ENCODE assay signal across 23 mouse cellular contexts in genomic region chr11:79033021-79033420, GRCm38 (mm10). TPM values are rescaled to one million over a fixed set of nuclear protein-coding genes. Genes with fewer than 3 reads are reported as not detected.
A peak's percentile ranks its signal among the peaks of the same experiment; 100 is the strongest.
DNase-seq lines count a peak whose midpoint lies in the region; ATAC-seq and TF ChIP-seq lines count a peak whose summit lies in the region.
"Had no signal": no experiment of that assay in that cellular context is flagged by ENCODE, and none has a peak within 500 bp of the region (broad histone marks: within the 10 kb centered on the region; RNA-seq: fewer than 3 reads in every experiment).

No protein-coding gene starts in this region.

- peaks cover 12% of the 10 kb centered on the region for H3K4me1 ChIP-seq in heart, embryonic 13.5 days
- H3K4me1 ChIP-seq in megakaryocyte, embryonic 14.5 days = peaks cover 100% of the 10 kb centered on the region
- H3K4me1 ChIP-seq in CH12.LX (ENCODE audit: control insufficient read depth in 1 of 2, insufficient read depth in 2 of 2) = peaks cover 6 to 44% of the 10 kb centered on the region in 2 experiments
- H3K4me1 ChIP-seq: embryonic facial prominence, embryonic 12.5 days had no signal

- DNase-seq in heart, adult 9 months (ENCODE audit: low spot score in 2 of 2) = no peak
- DNase-seq in thymus, postnatal 14 days = peak; percentile 17
- DNase-seq in thymus, postnatal 36 days = no peak
- DNase-seq in CH12.LX (ENCODE audit: extremely low read depth) = no peak
- DNase-seq in ovary, postnatal 14 days (ENCODE audit: low spot score) = no peak
- DNase-seq: adrenal gland, adult 8-10 months; adrenal gland, postnatal 14 days; adrenal gland, postnatal 36 days; cerebellum, adult 11-12 months; cerebellum, adult 2 months; cerebellum, adult 9-10 months; cerebellum, postnatal 10 days; cerebellum, postnatal 25 days had no signal

- dilution Hi-C loops in CH12.LX (cut with MboI; ENCODE audit: extremely low pct_ligation_motif_present, extremely low pct_unique_long_range_greater_than_20kb, low sequenced_read_pairs) = no loop called here

- H3K79me2 ChIP-seq in CH12.LX (replicated peaks; ENCODE audit: control insufficient read depth, extremely low read depth, insufficient read depth, poor library complexity, severe bottlenecking) = no peaks in the 10 kb centered on the region

- no peak for TF ChIP-seq EP300 in CH12.LX (IDR thresholded peaks at IDR 0.05; ENCODE audit: low read length)

- no peak overlapping the region for H3K27ac ChIP-seq in heart, embryonic 13.5 days (replicated peaks)
- H3K27ac ChIP-seq in CH12.LX (ENCODE audit: insufficient read depth, low read depth) = no peak overlapping the region
- H3K27ac ChIP-seq: embryonic facial prominence, embryonic 10.5 days; embryonic facial prominence, embryonic 12.5 days; forebrain, embryonic 13.5 days; forebrain, embryonic 15.5 days had no signal

- no peaks in the 10 kb centered on the region for H3K27me3 ChIP-seq in heart, embryonic 13.5 days (replicated peaks)
- no peaks in the 10 kb centered on the region for H3K27me3 ChIP-seq in megakaryocyte, embryonic 14.5 days (replicated peaks)
- H3K27me3 ChIP-seq in CH12.LX (replicated peaks) = no peaks in the 10 kb centered on the region
- H3K27me3 ChIP-seq: embryonic facial prominence, embryonic 12.5 days; forebrain, embryonic 13.5 days; forebrain, embryonic 15.5 days; Patski had no signal

- TF ChIP-seq CTCF in CH12.LX (conservative IDR thresholded peaks at IDR 0.05 in 1 of 2, IDR thresholded peaks at IDR 0.05 in 1 of 2; ENCODE audit: low read depth in 2 of 2, low read length in 2 of 2) = no peak

- 83% methylated on average over 12 of the region's 12 CpGs for WGBS in heart, embryonic 13.5 days

- in situ Hi-C loops in CH12.LX (cut with MboI; ENCODE audit: low pct_ligation_motif_present, low pct_unique_long_range_greater_than_20kb, low sequenced_read_pairs) = loop anchor here (5.0 kb wide), 2 partner anchors 49 to 179 kb away; no protein-coding TSS in a partner anchor

- H3K4me3 ChIP-seq in heart, embryonic 13.5 days = no peak overlapping the region
- H3K4me3 ChIP-seq in megakaryocyte, embryonic 14.5 days (replicated peaks) = peak overlapping the region; percentile 80
- H3K4me3 ChIP-seq in CH12.LX (replicated peaks in 1 of 3; ENCODE audit: low read depth in 2 of 3, low read length in 2 of 3, poor library complexity in 1 of 3) = no peak overlapping the region
- H3K4me3 ChIP-seq: embryonic facial prominence, embryonic 10.5 days; embryonic facial prominence, embryonic 12.5 days; forebrain, embryonic 13.5 days; forebrain, embryonic 15.5 days had no signal

- H3K36me3 ChIP-seq in heart, embryonic 13.5 days = peaks cover 70% of the 10 kb centered on the region
- peaks cover 100% of the 10 kb centered on the region for H3K36me3 ChIP-seq in megakaryocyte, embryonic 14.5 days (replicated peaks; ENCODE audit: low read length)
- peaks cover 88 to 98% of the 10 kb centered on the region in 2 experiments for H3K36me3 ChIP-seq in CH12.LX (replicated peaks in 1 of 2; ENCODE audit: control insufficient read depth in 1 of 2, insufficient read depth in 1 of 2, low read length in 1 of 2)
- H3K36me3 ChIP-seq: embryonic facial prominence, embryonic 10.5 days had no signal

- H3K9ac ChIP-seq in heart, embryonic 13.5 days = 0 out of 2 replicates have a peak overlapping the region, but pooled peaks have one; percentile 15
- no peak overlapping the region for H3K9ac ChIP-seq in CH12.LX (ENCODE audit: insufficient read depth, low read depth)
- H3K9ac ChIP-seq: embryonic facial prominence, embryonic 12.5 days; forebrain, embryonic 13.5 days; forebrain, embryonic 15.5 days had no signal

- TF ChIP-seq RAD21 in CH12.LX (IDR thresholded peaks at IDR 0.05; ENCODE audit: low read depth, low read length) = no peak

- no peak for ATAC-seq in heart, embryonic 13.5 days (ENCODE audit: extremely low read depth, insufficient number of reproducible peaks, low FRiP score, low TSS enrichment)
- no peak for ATAC-seq in megakaryocyte, adult 5-6 weeks (ENCODE audit: poor library complexity, severe bottlenecking)
- ATAC-seq: activated CD4-positive, CD25-positive, alpha-beta regulatory T cell, adult 4 months; forebrain, embryonic 13.5 days; forebrain, embryonic 15.5 days; Patski had no signal

- no peaks in the 10 kb centered on the region for H3K9me3 ChIP-seq in heart, embryonic 13.5 days
- no peaks in the 10 kb centered on the region for H3K9me3 ChIP-seq in megakaryocyte, embryonic 14.5 days
- H3K9me3 ChIP-seq in CH12.LX (replicated peaks; ENCODE audit: low read length) = no peaks in the 10 kb centered on the region
- H3K9me3 ChIP-seq: embryonic facial prominence, embryonic 10.5 days; embryonic facial prominence, embryonic 12.5 days; forebrain, embryonic 13.5 days; forebrain, embryonic 15.5 days; G1E had no signal

- no peak for TF ChIP-seq POLR2A in CH12.LX (IDR thresholded peaks at IDR 0.05; ENCODE audit: low read depth, low read length)

- no peak overlapping the region for H3K4me2 ChIP-seq in heart, embryonic 13.5 days
- no peak overlapping the region for H3K4me2 ChIP-seq in CH12.LX (ENCODE audit: insufficient read depth, low read depth, poor library complexity, severe bottlenecking)
- H3K4me2 ChIP-seq: embryonic facial prominence, embryonic 12.5 days; forebrain, embryonic 13.5 days; forebrain, embryonic 15.5 days had no signal

TF ChIP-seq in CH12.LX, 34 proteins besides CTCF, POLR2A, EP300 and RAD21:
- TF ChIP-seq IRF4 (IDR thresholded peaks at IDR 0.05; ENCODE audit: low read depth, low read length) = no peak
- TF ChIP-seq ZMIZ1 (IDR thresholded peaks at IDR 0.05; ENCODE audit: low read depth, low read length) = no peak
- no peak for TF ChIP-seq HCFC1 (IDR thresholded peaks at IDR 0.05; ENCODE audit: low read depth, low read length)
- TF ChIP-seq JUND (conservative IDR thresholded peaks at IDR 0.05; ENCODE audit: low read depth, low read length) = no peak
- 0 out of 2 replicates have a peak, but pooled peaks have one; percentile 7 for TF ChIP-seq MAFK (IDR thresholded peaks at IDR 0.05; ENCODE audit: insufficient replicate concordance, low read length)
- no peak for TF ChIP-seq UBTF (IDR thresholded peaks at IDR 0.05; ENCODE audit: low read depth, low read length)
- no peak for TF ChIP-seq SIN3A (IDR thresholded peaks at IDR 0.05; ENCODE audit: low read length)

RNA-seq across cellular contexts. Expression of gene Lgals9, which starts 48.3 kb away (rescaled TPM):
- 60.2 and 67.9 TPM in 2 replicates for polyA plus RNA-seq in heart, embryonic 13.5 days (2015; fragmentation: Nextera tagmentation; extraction: Ambion mirVana)
- polyA plus RNA-seq in megakaryocyte, embryonic 14.5 days (2012; ENCODE audit: insufficient read depth, low replicate concordance) = 29.7 and 38.1 TPM in 2 replicates
- total RNA-seq in megakaryocyte, adult 5-6 weeks (2015) = 218 and 231 TPM in 2 replicates
- 40.4 and 48.1 TPM in 2 replicates for total RNA-seq in megakaryocyte, adult 5-6 weeks (2017)
- total RNA-seq in CH12.LX (2012; rRNA removed) = 3.2 and 4.9 TPM in 2 replicates
- 3.7 and 5.0 TPM in 2 replicates for total RNA-seq in CH12.LX (2014; rRNA removed)
- polyA plus RNA-seq in CH12.LX (2012; ENCODE audit: insufficient read length, low read depth) = 16.1 and 16.4 TPM in 2 replicates
